Mouse (Mus musculus) heart, postnatal 10 days (tissue): ENCODE measurements around the gene Aldoc. TPM values are rescaled to one million over a fixed set of nuclear protein-coding genes. Genes with fewer than 3 reads are reported as not detected.
A peak's percentile ranks its signal among the peaks of the same experiment; 100 is the strongest.

Source experiments
- DNase-seq, 2 experiments: peaks; one replicate each; pipeline ENCODE4 v3.0.0; 2021
- intact Hi-C: fragments of 180-260 bp; cut with DNase I; formaldehyde crosslinking; loops from one replicate; pipeline ENCODE4 v1.15.1; 2025
- total RNA-seq, 2 experiments: library from RNA; stranded (reverse); gene quantifications; 2 replicates each; pipeline ENCODE4 v1.2.3; 2021

Aldoc gene
- total RNA-seq, 2 experiments from 2014 or later, result 0.81 to 1.1 TPM

- DNase-seq, result no peak
- intact Hi-C loops, result loop anchor here (5.0 kb wide), 1 partner anchor 94 kb away; no protein-coding TSS in a partner anchor
Observed at GRCm38 (mm10) chr11:78358330-78359007, 35.7 kb downstream of the Aldoc start.

DNA sequence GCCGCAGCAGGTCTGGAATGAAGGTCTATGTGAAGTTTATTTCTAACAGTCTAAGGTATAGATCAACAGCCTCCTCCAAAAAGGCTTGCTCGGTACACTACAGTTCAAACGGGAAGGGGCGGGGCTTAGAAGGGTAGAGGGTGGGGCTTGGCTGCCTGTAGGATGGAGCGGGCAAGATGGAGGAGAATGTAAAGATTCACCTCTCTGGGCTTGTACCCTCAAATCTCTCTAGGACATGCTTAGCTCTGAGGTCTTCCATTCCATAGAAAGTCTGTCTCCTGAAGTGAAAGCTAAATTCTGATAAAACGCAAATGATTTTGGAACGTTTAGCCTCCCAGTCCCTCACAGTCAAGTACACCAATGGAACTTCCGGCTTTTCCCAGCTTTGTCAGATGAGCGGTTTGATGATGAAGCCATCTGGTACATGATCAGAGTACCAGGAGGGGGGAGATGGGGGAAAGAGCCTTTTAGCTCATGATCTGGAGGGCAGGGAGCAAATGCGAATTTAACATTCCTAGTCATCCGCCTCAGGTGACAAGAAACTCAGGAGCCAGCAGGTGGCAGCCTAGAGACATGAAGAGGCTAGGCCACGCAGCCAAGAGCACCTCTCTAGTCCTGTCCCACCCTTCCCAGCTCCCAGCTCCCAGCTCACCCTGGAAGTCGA lies 37.5 kb downstream of the Aldoc start:
- DNase-seq, result peak; percentile 73 to 82
- intact Hi-C loops, result loop anchor here (1.0 kb wide), 1 partner anchor 37 kb away; no protein-coding TSS in a partner anchor

DNA sequence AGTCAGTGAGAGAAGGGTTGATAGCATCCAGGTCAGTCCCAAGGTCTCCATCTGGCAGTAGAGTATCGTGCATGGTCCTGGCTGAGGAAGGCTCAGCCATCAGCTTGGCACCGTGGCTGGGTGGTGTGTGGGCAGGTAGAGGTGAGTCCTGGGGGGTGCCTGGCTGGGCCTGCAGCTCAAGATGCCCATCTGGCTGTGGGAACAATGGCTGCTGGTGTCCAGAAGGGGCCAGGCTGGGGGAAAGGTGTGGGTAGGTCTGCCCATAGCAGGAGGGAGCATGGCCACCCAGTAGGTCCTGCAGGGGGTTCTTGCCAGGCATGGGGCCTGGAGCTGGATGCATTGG lies 38.0 kb downstream of the Aldoc start:
- intact Hi-C loops, result loop anchor here (1.0 kb wide), 1 partner anchor 37 kb away; no protein-coding TSS in a partner anchor
- no peak for DNase-seq

DNA sequence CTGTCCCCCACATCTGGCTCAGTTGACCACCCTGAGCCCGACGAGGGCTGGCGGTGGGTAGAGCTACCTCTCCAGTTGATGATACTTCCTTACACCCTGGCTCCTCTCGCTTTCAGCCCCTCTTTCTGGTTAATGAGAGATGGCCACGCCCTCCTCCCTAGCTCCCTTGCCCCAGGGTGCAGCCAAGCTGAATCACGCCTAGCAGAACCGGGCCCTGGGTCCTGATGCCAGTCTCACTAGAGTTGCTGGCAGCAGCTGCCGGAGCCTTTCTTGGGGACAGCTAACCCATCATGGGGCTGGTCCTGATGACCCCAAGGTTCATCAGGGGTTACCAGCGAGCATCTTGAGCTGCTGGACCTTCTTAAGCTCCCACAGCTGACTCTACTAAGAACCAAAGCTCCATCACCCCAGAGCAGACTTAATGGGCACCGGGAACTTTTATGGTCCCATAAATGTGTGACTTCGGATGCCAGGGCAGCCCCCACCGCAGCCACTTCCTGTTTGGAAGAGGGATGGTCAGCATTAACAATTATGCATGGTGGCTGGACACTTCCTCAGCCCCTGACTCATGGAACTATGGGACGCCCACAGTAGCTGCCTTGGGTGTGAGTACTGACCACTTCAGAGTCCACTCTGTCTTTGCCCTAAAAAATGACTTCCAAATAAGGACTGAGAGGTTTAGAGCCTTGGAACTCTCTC lies 40.7 kb downstream of the Aldoc start:
- intact Hi-C loops, result no loop called here
- DNase-seq, result no peak

DNA sequence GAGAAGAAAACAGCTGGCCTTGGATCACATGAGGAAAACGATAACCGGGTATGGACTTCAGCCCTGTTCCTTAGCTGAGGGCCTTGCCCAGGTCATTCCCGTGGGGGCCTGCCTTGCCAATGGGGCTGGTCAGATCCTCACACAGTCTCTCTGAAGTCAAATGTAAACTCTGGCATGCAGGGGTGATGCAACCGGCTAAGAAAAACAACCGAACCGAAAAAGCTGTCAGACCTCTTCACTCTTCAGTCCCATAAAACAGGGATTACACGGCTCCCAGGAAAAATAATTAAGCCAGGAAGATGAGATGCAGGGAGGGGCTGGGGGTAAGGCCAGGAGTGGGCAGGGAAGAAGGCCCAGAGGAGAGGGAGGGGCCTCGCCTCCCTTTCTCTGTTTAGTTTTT lies 41.3 kb downstream of the Aldoc start:
- intact Hi-C loops, result no loop called here

DNA sequence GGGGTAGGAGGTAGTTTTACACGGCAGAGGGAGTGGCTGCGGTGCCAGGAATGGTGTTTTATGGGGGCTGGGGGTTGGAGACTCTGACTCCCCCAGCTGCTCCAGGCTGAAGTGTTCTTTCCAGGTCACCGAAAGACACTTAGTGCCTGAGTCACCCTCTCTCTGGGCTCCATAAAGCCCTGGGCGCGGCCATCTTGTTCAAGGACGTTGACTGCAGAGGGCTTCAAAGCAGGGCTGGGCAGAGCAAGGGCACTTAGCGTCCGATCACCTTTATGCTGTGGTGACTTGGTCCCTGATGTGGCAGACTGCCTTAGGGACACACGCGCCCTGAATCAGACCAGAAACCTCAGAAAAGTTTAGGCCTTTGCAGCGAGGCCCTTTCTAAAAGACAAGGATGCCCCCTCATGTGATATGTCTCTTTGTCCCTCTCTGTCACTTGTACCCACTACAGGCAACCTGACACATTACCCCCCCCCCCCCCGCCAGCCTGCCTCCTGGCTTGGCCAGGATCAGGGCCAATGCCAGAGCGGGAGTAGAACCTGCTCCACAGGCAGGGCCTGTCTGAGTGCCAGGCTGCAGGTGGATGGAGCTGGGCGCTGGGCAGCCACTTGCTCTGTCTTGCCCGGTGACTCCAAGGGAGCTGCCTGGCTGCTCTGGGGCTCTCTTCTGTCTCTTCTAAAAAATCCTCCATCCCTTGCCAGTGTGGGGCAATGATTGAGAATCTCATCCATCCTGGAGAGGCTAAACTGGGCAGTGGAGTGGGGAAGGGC lies 44.9 kb downstream of the Aldoc start:
- intact Hi-C loops, result no loop called here

More for the DNA sequence above, 41.3 kb downstream of the Aldoc start:
- no peak for DNase-seq

DNA sequence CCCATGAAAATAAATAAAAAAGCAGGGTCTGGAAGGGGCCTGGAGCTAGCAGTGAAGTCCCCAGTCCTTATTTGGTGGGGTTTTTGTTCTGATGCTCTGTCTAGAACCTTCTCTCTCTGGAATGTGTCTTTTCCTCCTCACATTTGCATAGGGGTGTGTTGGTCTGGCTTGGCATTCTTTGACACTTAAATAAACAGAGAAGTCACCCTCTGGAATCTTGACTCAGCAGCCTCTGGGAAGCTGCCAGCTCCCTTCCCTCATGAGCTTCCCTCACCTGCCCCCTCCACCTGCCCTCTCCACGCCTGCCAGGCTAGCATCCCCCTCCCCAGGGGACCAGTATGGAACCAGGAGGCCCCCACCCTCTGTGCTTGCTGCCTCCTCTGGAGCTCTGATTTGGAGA lies 47.6 kb downstream of the Aldoc start:
- intact Hi-C loops, result no loop called here

More for the DNA sequence above, 44.9 kb downstream of the Aldoc start:
- DNase-seq, result no peak

GRCm38 (mm10) chr11:78371711-78372110 lies 48.9 kb downstream of the Aldoc start:
- intact Hi-C loops, result no loop called here

More for the DNA sequence above, 47.6 kb downstream of the Aldoc start:
- DNase-seq, result no peak

GRCm38 (mm10) chr11:78372166-78372565 lies 49.4 kb downstream of the Aldoc start:
- no peak for DNase-seq
- intact Hi-C loops, result no loop called here

More at GRCm38 (mm10) chr11:78371711-78372110, 48.9 kb downstream of the Aldoc start:
- no peak for DNase-seq

DNA sequence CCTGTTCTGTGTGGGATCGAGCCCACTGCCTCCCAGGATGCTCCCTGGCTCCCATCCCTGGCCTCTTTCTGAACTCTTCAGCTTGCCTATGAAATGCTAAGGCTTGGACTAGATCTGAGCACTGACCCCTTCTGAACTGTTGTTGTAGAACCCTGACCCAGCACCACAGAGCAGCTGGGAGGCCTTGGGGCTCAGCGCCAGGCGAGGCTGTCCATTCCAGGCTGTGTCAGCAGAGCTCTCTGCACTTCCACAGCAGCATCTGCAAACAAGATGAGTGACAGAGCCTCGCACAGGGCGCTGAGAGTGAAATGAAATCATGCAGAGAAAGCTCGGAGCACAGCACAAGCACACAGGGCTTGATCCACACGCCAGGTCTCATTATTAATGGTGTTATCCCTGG lies 49.8 kb downstream of the Aldoc start:
- peak; percentile 33 to 46 for DNase-seq
- intact Hi-C loops, result no loop called here

DNA sequence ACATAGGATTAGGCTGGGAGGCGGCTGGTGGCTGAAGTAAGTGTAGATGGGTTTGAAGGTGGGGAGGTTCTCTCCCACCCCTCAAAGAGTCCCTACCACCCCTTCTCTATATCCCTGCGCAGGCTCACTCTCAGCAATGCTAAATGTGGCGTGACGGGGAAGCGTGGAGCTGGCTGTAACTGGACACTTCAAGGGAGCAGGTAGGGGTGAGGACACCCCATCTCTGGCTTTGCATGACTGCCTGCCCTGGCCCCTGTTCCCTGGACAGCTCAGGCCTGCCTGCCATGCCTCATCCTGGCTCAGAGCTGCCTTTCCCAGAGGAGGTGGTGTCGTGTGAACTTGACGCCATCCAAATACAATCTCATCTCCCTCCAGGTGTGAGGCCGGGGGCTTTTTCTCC lies 51.4 kb downstream of the Aldoc start:
- no peak for DNase-seq
- intact Hi-C loops, result no loop called here

Other genes starting within 250 kb of the Aldoc start
- 10 to 100 TPM; 22.8 to 23.6 TPM for gene Eral1, start 242.6 kb upstream of the Aldoc start, total RNA-seq
- gene Fam222b, start 228.3 kb upstream of the Aldoc start, total RNA-seq, result 10 to 100 TPM; 15.0 to 17.0 TPM
- gene Traf4, start 157.4 kb upstream of the Aldoc start, total RNA-seq, result 10 to 100 TPM; 17.5 to 21.0 TPM
- gene Nek8, start 146.3 kb upstream of the Aldoc start, total RNA-seq, result 1 to 10 TPM; 4.5 to 5.4 TPM
- gene Tlcd1, start 146.3 kb upstream of the Aldoc start, total RNA-seq, result 1 to 10 TPM; 9.1 to 9.4 TPM
- gene Rpl23a, start 139.4 kb upstream of the Aldoc start, total RNA-seq, result 100 to 1,000 TPM; 965 to 994 TPM
- 10 to 100 TPM; 22.3 to 24.3 TPM for gene Rab34, start 134.5 kb upstream of the Aldoc start, total RNA-seq
- gene Proca1, start 129.6 kb upstream of the Aldoc start, total RNA-seq, result 1 to 10 TPM; 1.5 to 3.1 TPM
- 10 to 100 TPM; 46.4 to 50.6 TPM for gene Sdf2, start 77.2 kb upstream of the Aldoc start, total RNA-seq
- gene Supt6, start 77.0 kb upstream of the Aldoc start, total RNA-seq, result 10 to 100 TPM; 33.7 to 36.6 TPM
- gene 2610507B11Rik, start 61.2 kb upstream of the Aldoc start, total RNA-seq, result 100 to 1,000 TPM; 180 to 190 TPM
- gene BC030499, start 32.1 kb upstream of the Aldoc start, total RNA-seq, result under 1 TPM; 0.57 to 0.67 TPM
- gene Spag5, start 21.4 kb upstream of the Aldoc start, total RNA-seq, result 1 to 10 TPM; 8.8 to 9.5 TPM
- gene Pigs, start 5.4 kb downstream of the Aldoc start, total RNA-seq, result 10 to 100 TPM; 26.4 to 26.8 TPM
- 10 to 100 TPM in 1 of 2 experiments, 1 to 10 TPM in 1; 9.0 to 10.1 TPM for gene Unc119, start 20.5 kb downstream of the Aldoc start, total RNA-seq
- not detected for gene Foxn1, start 63.6 kb downstream of the Aldoc start, total RNA-seq
- not detected for gene Slc13a2, start 99.2 kb downstream of the Aldoc start, total RNA-seq
- 1 to 10 TPM; 1.5 to 2.0 TPM for gene Slc46a1, start 142.7 kb downstream of the Aldoc start, total RNA-seq
- gene Sarm1, start 174.8 kb downstream of the Aldoc start, total RNA-seq, result under 1 TPM; 0.22 to 0.30 TPM
- gene Vtn, start 176.1 kb downstream of the Aldoc start, total RNA-seq, result 10 to 100 TPM; 23.4 to 28.4 TPM
- gene Sebox, start 180.5 kb downstream of the Aldoc start, total RNA-seq, result not detected
- gene Tmem199, start 189.2 kb downstream of the Aldoc start, total RNA-seq, result 10 to 100 TPM; 14.9 to 16.6 TPM
- 100 to 1,000 TPM; 161 to 163 TPM for gene Poldip2, start 189.2 kb downstream of the Aldoc start, total RNA-seq
- 10 to 100 TPM; 62.7 to 66.2 TPM for gene Tnfaip1, start 213.4 kb downstream of the Aldoc start, total RNA-seq
- 10 to 100 TPM; 50.6 to 53.5 TPM for gene Ift20, start 213.4 kb downstream of the Aldoc start, total RNA-seq
- 10 to 100 TPM; 14.5 to 16.8 TPM for gene Tmem97, start 227.8 kb downstream of the Aldoc start, total RNA-seq